In genomic region chr2:106775994-106776393, GRCm38 (mm10) we compare ENCODE assay signal across 22 mouse cellular contexts.
DNase-seq lines count a peak whose midpoint lies in the region; ATAC-seq lines count a peak whose summit lies in the region.
"Had no signal": no experiment of that assay in that cellular context is flagged by ENCODE, and none has a peak within 500 bp of the region (broad histone marks: within the 10 kb centered on the region; RNA-seq: fewer than 3 reads in every experiment).

No protein-coding gene starts in this region.

- no peak overlapping the region for H3K9ac ChIP-seq in hindbrain, embryonic 14.5 days
- no peak overlapping the region for H3K9ac ChIP-seq in hindbrain, embryonic 16.5 days (ENCODE audit: low read depth, low read length)
- no peak overlapping the region for H3K9ac ChIP-seq in kidney, embryonic 15.5 days
- H3K9ac ChIP-seq in neural tube, embryonic 13.5 days = no peak overlapping the region
- H3K9ac ChIP-seq: embryonic facial prominence, embryonic 12.5 days; embryonic facial prominence, embryonic 15.5 days; forebrain, postnatal 0 days; hindbrain, embryonic 12.5 days had no signal

- no peak overlapping the region for H3K4me3 ChIP-seq in hindbrain, embryonic 14.5 days (replicated peaks; ENCODE audit: low read length)
- no peak overlapping the region for H3K4me3 ChIP-seq in hindbrain, embryonic 16.5 days (ENCODE audit: low read length)
- H3K4me3 ChIP-seq in kidney, embryonic 15.5 days (replicated peaks) = no peak overlapping the region
- no peak overlapping the region for H3K4me3 ChIP-seq in neural tube, embryonic 13.5 days
- H3K4me3 ChIP-seq: embryonic facial prominence, embryonic 12.5 days; embryonic facial prominence, embryonic 15.5 days; gastrocnemius, adult 2 months; hindbrain, embryonic 12.5 days had no signal

- H3K4me1 ChIP-seq in hindbrain, embryonic 14.5 days (replicated peaks; ENCODE audit: control insufficient read depth, insufficient read depth, low read length) = peaks cover 7% of the 10 kb centered on the region
- H3K4me1 ChIP-seq in hindbrain, embryonic 16.5 days (ENCODE audit: control insufficient read depth, insufficient read depth, low read depth, low read length) = no peaks in the 10 kb centered on the region; the same call in 1 of the 2 replicates
- H3K4me1 ChIP-seq in kidney, embryonic 15.5 days = peaks cover 24% of the 10 kb centered on the region
- peaks cover 40% of the 10 kb centered on the region for H3K4me1 ChIP-seq in neural tube, embryonic 13.5 days (replicated peaks)

- 0 out of 2 replicates have a peak, but pooled peaks cover 2% of the 10 kb centered on the region for H3K36me3 ChIP-seq in hindbrain, embryonic 14.5 days (replicated peaks; ENCODE audit: control insufficient read depth, insufficient read depth)
- no peaks in the 10 kb centered on the region for H3K36me3 ChIP-seq in hindbrain, embryonic 16.5 days (ENCODE audit: control insufficient read depth, insufficient read depth, low read length)
- no peaks in the 10 kb centered on the region for H3K36me3 ChIP-seq in kidney, embryonic 15.5 days
- no peaks in the 10 kb centered on the region for H3K36me3 ChIP-seq in neural tube, embryonic 13.5 days
- H3K36me3 ChIP-seq: embryonic facial prominence, embryonic 15.5 days; hindbrain, embryonic 12.5 days had no signal

- 80% methylated on average over 2 of the region's 2 CpGs for WGBS in hindbrain, embryonic 14.5 days
- WGBS in hindbrain, embryonic 16.5 days = 64% methylated on average over 2 of the region's 2 CpGs
- WGBS in kidney, embryonic 15.5 days = 51% methylated on average over 2 of the region's 2 CpGs
- whole genome bisulfite sequencing in neural tube, embryonic 13.5 days = 59% methylated on average over 2 of the region's 2 CpGs

- no peaks in the 10 kb centered on the region for H3K27me3 ChIP-seq in hindbrain, embryonic 14.5 days (ENCODE audit: control insufficient read depth, insufficient read depth, low read length)
- H3K27me3 ChIP-seq in hindbrain, embryonic 16.5 days (replicated peaks; ENCODE audit: control insufficient read depth, insufficient read depth, low read length) = no peaks in the 10 kb centered on the region
- no peaks in the 10 kb centered on the region for H3K27me3 ChIP-seq in kidney, embryonic 15.5 days
- H3K27me3 ChIP-seq in neural tube, embryonic 13.5 days = no peaks in the 10 kb centered on the region
- H3K27me3 ChIP-seq: embryonic facial prominence, embryonic 12.5 days; embryonic facial prominence, embryonic 15.5 days; hindbrain, embryonic 12.5 days; Patski had no signal

- 0 out of 2 replicates have a peak overlapping the region, but pooled peaks have one; percentile 10 for H3K27ac ChIP-seq in hindbrain, embryonic 14.5 days
- no peak overlapping the region for H3K27ac ChIP-seq in hindbrain, embryonic 16.5 days (ENCODE audit: low read depth, low read length)
- no peak overlapping the region for H3K27ac ChIP-seq in kidney, embryonic 15.5 days
- peak overlapping the region; percentile 39; the same call in 1 of the 2 replicates for H3K27ac ChIP-seq in neural tube, embryonic 13.5 days (replicated peaks)
- H3K27ac ChIP-seq: embryonic facial prominence, embryonic 12.5 days; embryonic facial prominence, embryonic 15.5 days; gastrocnemius, adult 2 months; hindbrain, embryonic 12.5 days; hindbrain, postnatal 0 days had no signal

- DNase-seq in hindbrain, embryonic 14.5 days (ENCODE audit: low spot score) = no peak
- DNase-seq in kidney, postnatal 4 days = no peak
- DNase-seq in neural tube, embryonic 10.5 days (ENCODE audit: extremely low spot score, low spot score) = no peak
- DNase-seq: adrenal gland, adult 2 months; adrenal gland, postnatal 14 days; cerebellum, adult 11 months; cerebellum, adult 2 months; cerebellum, adult 9-11 months; cerebellum, postnatal 25 days; forebrain, postnatal 0 days; gastrocnemius, adult 2 months; gastrocnemius, postnatal 14 days had no signal

- no peaks in the 10 kb centered on the region for H3K9me3 ChIP-seq in hindbrain, embryonic 14.5 days (ENCODE audit: control insufficient read depth, low read length)
- no peaks in the 10 kb centered on the region for H3K9me3 ChIP-seq in hindbrain, embryonic 16.5 days (ENCODE audit: control insufficient read depth, low read length)
- no peaks in the 10 kb centered on the region for H3K9me3 ChIP-seq in kidney, embryonic 15.5 days (replicated peaks)
- H3K9me3 ChIP-seq in neural tube, embryonic 13.5 days = no peaks in the 10 kb centered on the region
- H3K9me3 ChIP-seq: embryonic facial prominence, embryonic 12.5 days; embryonic facial prominence, embryonic 15.5 days; hindbrain, embryonic 12.5 days had no signal

- no peak for ATAC-seq in hindbrain, embryonic 14.5 days (ENCODE audit: low FRiP score)
- ATAC-seq in hindbrain, embryonic 16.5 days = no peak
- ATAC-seq in kidney, embryonic 15.5 days (replicated peaks; ENCODE audit: low FRiP score) = 0 out of 2 replicates have a peak, but pooled peaks have one; percentile 40
- ATAC-seq in neural tube, embryonic 13.5 days (ENCODE audit: low read depth) = no peak
- ATAC-seq: forebrain, embryonic 14.5 days; forebrain, postnatal 0 days; hindbrain, postnatal 0 days; Patski had no signal

- H3K4me2 ChIP-seq in hindbrain, embryonic 14.5 days (replicated peaks) = no peak overlapping the region
- H3K4me2 ChIP-seq in hindbrain, embryonic 16.5 days (ENCODE audit: low read length) = no peak overlapping the region
- H3K4me2 ChIP-seq in kidney, embryonic 15.5 days = no peak overlapping the region
- H3K4me2 ChIP-seq in neural tube, embryonic 13.5 days = no peak overlapping the region
- H3K4me2 ChIP-seq: embryonic facial prominence, embryonic 12.5 days; embryonic facial prominence, embryonic 15.5 days; heart, embryonic 11.5 days; hindbrain, embryonic 12.5 days had no signal

Comparison
In these comparisons a context has a peak if more than half of its experiments do, and no peak if none do; other contexts are left out.
1. H3K27ac ChIP-seq: peak in hindbrain, embryonic 14.5 days (single experiment) and neural tube, embryonic 13.5 days (single experiment); none in hindbrain, embryonic 16.5 days (single experiment) and kidney, embryonic 15.5 days (single experiment).